Mouse (Mus musculus) intestine, postnatal 0 days (tissue): Measurements from ENCODE around the gene Tcp11l2. TPM values are rescaled to one million over a fixed set of nuclear protein-coding genes. Genes with fewer than 3 reads are reported as not detected.
A peak's percentile ranks its signal among the peaks of the same experiment; 100 is the strongest.

Experiments used
- ATAC-seq: fragments of 200-750 bp; cut with Nextera tagmentation; 2 replicates; pipeline ENCODE4 v1.8.0; 2017; ENCODE audit warnings: mild to moderate bottlenecking, moderate TSS enrichment, moderate library complexity
- H3K27ac ChIP-seq: fragments of 300-500 bp; sonication (generic); 2 replicates; pipeline ENCODE4 v1.5.1; 2014; ENCODE audit warnings: mild to moderate bottlenecking, low read depth, low read length, moderate library complexity
- H3K27me3 ChIP-seq: fragments of 300-500 bp; sonication (generic); replicated peaks from 2 replicates; pipeline ENCODE4 v1.6.1; 2014; ENCODE audit warnings: low read length, mixed read lengths; ENCODE audit not compliant: control insufficient read depth, insufficient read depth
- H3K36me3 ChIP-seq: fragments of 300-500 bp; sonication (generic); 2 replicates; pipeline ENCODE4 v1.6.1; 2014; ENCODE audit warnings: mild to moderate bottlenecking, moderate library complexity; ENCODE audit not compliant: control insufficient read depth, insufficient read depth
- H3K4me1 ChIP-seq: fragments of 300-500 bp; sonication (generic); replicated peaks from 2 replicates; pipeline ENCODE4 v1.6.1; 2014; ENCODE audit warnings: antibody characterized with exemption, low read length, mixed read lengths; ENCODE audit not compliant: control insufficient read depth, insufficient read depth
- H3K4me2 ChIP-seq: fragments of 300-500 bp; sonication (generic); replicated peaks from 2 replicates; pipeline ENCODE4 v1.6.1; 2014; ENCODE audit warnings: low read depth, mild to moderate bottlenecking, moderate library complexity
- H3K4me3 ChIP-seq: fragments of 300-500 bp; sonication (generic); 2 replicates; pipeline ENCODE4 v1.5.1; 2014; ENCODE audit warnings: low read depth, low read length
- H3K9ac ChIP-seq: fragments of 300-500 bp; sonication (generic); 2 replicates; pipeline ENCODE4 v1.6.1; 2014; ENCODE audit warnings: mild to moderate bottlenecking, low read depth, low read length
- H3K9me3 ChIP-seq: fragments of 300-500 bp; sonication (generic); 2 replicates; pipeline ENCODE4 v1.6.1; 2016; ENCODE audit warnings: mixed run types; ENCODE audit not compliant: control insufficient read depth
- CTCF ChIP-seq: sonication (generic); IDR thresholded peaks from 2 replicates; pipeline ENCODE4 v1.5.1; 2016; ENCODE audit warnings: low read depth, mild to moderate bottlenecking, control low read depth, antibody characterized with exemption, moderate library complexity
- WGBS: fragments of 180-500 bp; shearing (Covaris S2); extraction: QIAGEN DNeasy Blood & Tissue Kit; methylation state at CpG from one replicate; pipeline ENCODE4 v1.1.7; 2014; 5-methylcytosine and 5-hydroxymethylcytosine counted together
- polyA plus RNA-seq: library from polyadenylated mRNA; unstranded; fragments of >200 nt; fragmentation: Nextera tagmentation; extraction: Ambion mirVana; gene quantifications from 2 replicates; pipeline ENCODE4 v1.2.1, GENCODE M21; 2015

The Tcp11l2 gene
- polyA plus RNA-seq, 1 experiment from 2014 or later: 8.2 TPM

DNA sequence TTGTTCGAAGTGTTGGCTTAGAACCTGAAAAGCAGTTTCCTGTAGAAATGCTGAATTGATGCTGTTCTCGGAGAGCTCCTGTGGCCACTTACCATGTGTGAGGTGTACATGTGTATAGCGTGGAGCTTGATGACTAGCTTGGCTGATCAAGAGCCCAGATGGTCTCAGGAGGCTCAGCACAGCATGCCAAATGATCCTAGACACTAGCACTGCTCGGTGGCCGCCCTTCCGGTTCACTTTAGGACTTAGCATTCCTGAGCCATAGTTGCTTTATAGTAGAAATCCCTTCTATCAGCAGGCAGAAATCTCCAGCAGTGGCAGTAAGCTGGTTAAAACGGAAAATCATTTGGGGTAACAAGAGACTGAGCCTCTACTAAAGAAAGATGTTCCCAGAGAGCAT is 64.4 kb downstream of the Tcp11l2 start:
- Histone ChIP-seq H3K36me3 (peaks cover 45% of the 10 kb centered on the region), H3K9ac (no peak overlapping the region), H3K27me3 (no peaks in the 10 kb centered on the region), H3K4me1 (no peaks in the 10 kb centered on the region), H3K27ac (no peak overlapping the region), H3K4me2 (no peak overlapping the region), H3K9me3 (no peaks in the 10 kb centered on the region), H3K4me3 (no peak overlapping the region)
- WGBS: 92% methylated on average over 7 of the region's 7 CpGs
- TF ChIP-seq CTCF: no peak
- ATAC-seq: no peak

DNA sequence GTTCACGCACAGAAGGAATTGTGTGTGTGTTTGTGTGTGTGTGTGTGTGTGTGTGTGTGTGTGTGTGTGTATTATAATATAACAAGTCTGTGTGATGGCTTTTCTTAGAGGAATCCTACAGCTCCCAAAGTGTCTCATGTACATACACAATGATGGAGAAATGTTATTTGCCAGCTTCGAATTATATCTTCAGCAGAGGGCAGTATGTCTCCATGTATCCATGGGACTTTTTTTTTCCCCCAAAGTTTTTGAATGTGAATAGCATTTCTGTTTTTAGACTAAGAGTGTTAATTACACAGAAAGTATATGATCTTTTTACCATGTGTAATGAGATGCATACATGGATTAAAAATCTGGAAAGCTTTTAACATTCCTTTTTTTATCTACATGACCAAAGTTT is 65.2 kb downstream of the Tcp11l2 start:
- no peak overlapping the region for H3K4me2 ChIP-seq
- no peak for ATAC-seq
- 76% methylated on average over 2 of the region's 2 CpGs for WGBS
- no peaks in the 10 kb centered on the region for H3K9me3 ChIP-seq
- H3K4me1 ChIP-seq: no peaks in the 10 kb centered on the region
- no peak overlapping the region for H3K4me3 ChIP-seq
- peaks cover 45% of the 10 kb centered on the region for H3K36me3 ChIP-seq
- TF ChIP-seq CTCF: peak; percentile 56
- H3K27ac ChIP-seq: no peak overlapping the region
- no peak overlapping the region for H3K9ac ChIP-seq
- no peaks in the 10 kb centered on the region for H3K27me3 ChIP-seq

GRCm38 (mm10) chr10:84645940-84646339 is 69.5 kb downstream of the Tcp11l2 start:
- ATAC-seq: no peak
- peaks cover 27% of the 10 kb centered on the region for H3K36me3 ChIP-seq
- H3K9me3 ChIP-seq: no peaks in the 10 kb centered on the region
- no peak overlapping the region for H3K4me2 ChIP-seq
- no peak for TF ChIP-seq CTCF
- H3K4me1 ChIP-seq: no peaks in the 10 kb centered on the region
- H3K9ac ChIP-seq: no peak overlapping the region
- no peak overlapping the region for H3K4me3 ChIP-seq
- WGBS: 84% methylated on average over 8 of the region's 8 CpGs
- H3K27ac ChIP-seq: no peak overlapping the region
- H3K27me3 ChIP-seq: no peaks in the 10 kb centered on the region

DNA sequence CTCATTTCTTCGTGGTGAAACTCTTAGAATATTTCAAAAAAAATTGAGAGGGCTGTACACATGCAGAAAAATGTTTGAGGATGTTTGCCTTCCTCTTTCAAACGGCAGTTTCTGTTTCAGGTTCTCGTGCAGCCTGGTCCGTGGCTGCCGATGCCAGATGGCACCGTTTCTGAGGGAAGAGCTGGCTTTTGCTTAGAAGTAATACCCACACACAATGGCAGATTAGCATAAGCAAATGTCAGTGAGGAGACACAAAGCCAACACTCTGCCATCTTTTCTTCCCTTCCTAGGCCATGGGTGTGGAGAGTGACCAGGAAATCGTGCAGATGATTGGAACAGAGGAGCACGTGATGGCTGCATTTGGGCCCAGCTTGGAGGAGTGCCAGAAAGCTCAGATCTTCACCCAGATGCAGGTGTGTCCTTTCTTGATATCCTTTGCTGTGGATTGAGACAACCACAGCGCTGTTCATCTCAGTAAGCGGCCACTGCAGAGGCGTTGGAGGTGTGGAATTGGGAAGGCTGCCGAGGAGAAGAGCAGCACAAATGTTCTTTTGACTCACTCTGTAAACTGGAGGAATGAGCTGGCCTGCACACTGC is 70.2 kb downstream of the Tcp11l2 start:
- no peak overlapping the region for H3K4me3 ChIP-seq
- TF ChIP-seq CTCF: no peak
- H3K27ac ChIP-seq: no peak overlapping the region; the same call in 1 of the 2 replicates
- H3K9ac ChIP-seq: no peak overlapping the region
- 83% methylated on average over 12 of the region's 12 CpGs for WGBS
- no peak for ATAC-seq
- no peaks in the 10 kb centered on the region for H3K27me3 ChIP-seq
- no peaks in the 10 kb centered on the region for H3K9me3 ChIP-seq
- H3K4me2 ChIP-seq: no peak overlapping the region
- peaks cover 27% of the 10 kb centered on the region for H3K36me3 ChIP-seq
- H3K4me1 ChIP-seq: no peaks in the 10 kb centered on the region

DNA sequence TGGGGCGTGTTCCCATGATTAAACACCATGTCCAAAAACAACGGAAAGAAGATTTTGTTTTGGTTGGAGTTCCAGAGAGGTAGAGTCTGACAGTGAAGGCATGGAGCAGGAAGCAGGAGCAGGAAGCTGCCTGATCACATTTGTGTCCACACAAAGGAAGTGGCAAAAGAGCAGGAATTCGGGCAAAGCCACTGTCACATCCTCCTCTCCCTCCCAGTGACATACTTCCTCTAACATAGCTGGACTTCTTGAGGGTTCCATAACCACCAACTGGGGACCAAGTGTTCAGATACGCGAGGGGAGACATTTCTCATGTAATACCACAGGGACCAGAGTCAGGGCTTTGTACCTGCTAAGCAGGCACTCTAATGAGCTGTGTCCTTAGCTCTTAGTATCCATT is 70.8 kb downstream of the Tcp11l2 start:
- no peak for ATAC-seq
- H3K9ac ChIP-seq: no peak overlapping the region
- 79% methylated on average over 5 of the region's 5 CpGs for WGBS
- no peaks in the 10 kb centered on the region for H3K27me3 ChIP-seq
- no peak overlapping the region for H3K4me3 ChIP-seq
- H3K4me2 ChIP-seq: no peak overlapping the region
- no peaks in the 10 kb centered on the region for H3K9me3 ChIP-seq
- peaks cover 27% of the 10 kb centered on the region for H3K36me3 ChIP-seq
- H3K27ac ChIP-seq: no peak overlapping the region
- no peak for TF ChIP-seq CTCF
- H3K4me1 ChIP-seq: no peaks in the 10 kb centered on the region

DNA sequence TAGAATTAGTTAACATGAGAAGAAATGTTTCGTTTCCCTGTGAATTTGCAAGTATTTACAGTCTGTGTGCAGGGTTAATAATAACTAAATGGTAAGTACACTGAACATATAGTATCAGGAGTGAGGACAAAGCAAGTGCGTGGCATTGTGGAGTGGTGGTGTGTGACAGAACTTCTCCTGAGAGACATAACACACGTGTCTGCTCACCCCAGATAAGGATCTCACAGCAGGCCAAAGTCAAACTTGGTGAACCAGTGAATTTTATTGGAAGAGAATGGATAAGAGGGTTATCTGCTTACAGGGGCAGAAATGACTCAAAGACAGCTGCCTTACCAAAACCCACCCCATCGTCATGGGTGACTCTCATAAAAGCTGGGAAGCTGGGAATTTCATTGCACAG is 72.5 kb downstream of the Tcp11l2 start:
- peaks cover 28% of the 10 kb centered on the region for H3K36me3 ChIP-seq
- no peaks in the 10 kb centered on the region for H3K4me1 ChIP-seq
- no peak for TF ChIP-seq CTCF
- no peak overlapping the region for H3K9ac ChIP-seq
- no peaks in the 10 kb centered on the region for H3K9me3 ChIP-seq
- H3K4me2 ChIP-seq: no peak overlapping the region
- H3K4me3 ChIP-seq: no peak overlapping the region
- 60% methylated on average over 4 of the region's 4 CpGs for WGBS
- H3K27ac ChIP-seq: no peak overlapping the region
- no peak for ATAC-seq
- H3K27me3 ChIP-seq: no peaks in the 10 kb centered on the region

DNA sequence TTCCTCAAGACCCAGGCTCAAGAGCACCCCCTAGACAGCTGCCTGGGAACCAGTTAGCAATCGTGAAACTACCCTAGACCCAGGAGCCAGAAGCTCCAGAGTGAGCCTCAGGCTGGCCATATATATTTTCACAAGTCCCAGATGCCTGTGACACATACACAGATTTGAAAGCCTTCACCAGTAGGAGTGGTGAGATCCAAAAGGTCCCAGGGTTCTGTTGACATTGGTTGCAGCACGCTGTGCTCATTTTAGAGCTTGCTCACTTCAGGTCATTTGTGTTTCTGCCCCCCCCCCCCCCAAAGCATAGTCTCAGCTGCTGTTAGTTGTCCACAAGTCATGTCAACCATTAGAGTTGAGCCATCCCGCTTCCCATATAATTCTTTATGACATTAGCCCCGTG is 77.6 kb downstream of the Tcp11l2 start:
- Histone ChIP-seq H3K4me3 (no peak overlapping the region), H3K4me1 (no peaks in the 10 kb centered on the region), H3K27ac (no peak overlapping the region), H3K9ac (no peak overlapping the region), H3K27me3 (no peaks in the 10 kb centered on the region), H3K36me3 (peaks cover 11% of the 10 kb centered on the region), H3K4me2 (no peak overlapping the region), H3K9me3 (no peaks in the 10 kb centered on the region)
- ATAC-seq: no peak
- WGBS: 83% methylated on average over 4 of the region's 4 CpGs
- no peak for TF ChIP-seq CTCF
